Mouse (Mus musculus): Measurements from ENCODE around the gene Mia. TPM values are rescaled to one million over a fixed set of nuclear protein-coding genes. Genes with fewer than 3 reads are reported as not detected.

The Mia gene
- total RNA-seq, 1 experiment, result 12.5 TPM

GRCm38 (mm10) chr7:27164112-27164947, 16.6 kb downstream of the Mia start:
- in situ Hi-C loops (cut with MboI; ENCODE audit: low sequenced_read_pairs in 2 of 2, unreplicated experiment in 2 of 2), result no loop called here
- Histone ChIP-seq H3K36me3 (ENCODE audit: control insufficient read depth, insufficient read depth, low read length, poor library complexity, severe bottlenecking) (peaks cover 4% of the 10 kb centered on the region; the same call in 1 of the 2 replicates), H3K27ac (ENCODE audit: insufficient read depth, low read depth, low read length, poor library complexity, severe bottlenecking) (no peak overlapping the region; the same call in 1 of the 2 replicates), H3K4me3 (ENCODE audit: insufficient read depth in 1 of 2, low read depth in 1 of 2, low read length in 2 of 2, poor library complexity in 1 of 2, severe bottlenecking in 1 of 2) (peak overlapping the region; percentile 72 to 87), H3K4me1 (ENCODE audit: control insufficient read depth in 2 of 2, insufficient read depth in 2 of 2, low read length in 2 of 2, poor library complexity in 1 of 2) (peaks cover 3 to 15% of the 10 kb centered on the region in 2 experiments; a peak in 3 of 4 replicates), H3K9ac (ENCODE audit: insufficient read depth, low read depth, low read length, poor library complexity, severe bottlenecking) (peak overlapping the region; percentile 95), H3K9me3 (ENCODE audit: control insufficient read depth, insufficient read depth, low read depth, low read length) (no peaks in the 10 kb centered on the region)
- no peak for TF ChIP-seq ZC3H11A (IDR thresholded peaks at IDR 0.05; ENCODE audit: borderline replicate concordance, low read depth, low read length)
- TF ChIP-seq HCFC1 (IDR thresholded peaks at IDR 0.05; ENCODE audit: borderline replicate concordance, insufficient read depth, low read length), result peak; percentile 63; the same call in 1 of the 2 replicates
- no peak for DNase-seq (ENCODE audit: low read depth, low spot score)

GRCm38 (mm10) chr7:27163450-27163805, 17.5 kb downstream of the Mia start:
- H3K27ac ChIP-seq (ENCODE audit: insufficient read depth, low read depth, low read length, poor library complexity, severe bottlenecking), result no peak overlapping the region
- H3K9me3 ChIP-seq (ENCODE audit: control insufficient read depth, insufficient read depth, low read depth, low read length), result no peaks in the 10 kb centered on the region
- H3K4me1 ChIP-seq (ENCODE audit: control insufficient read depth in 2 of 2, insufficient read depth in 2 of 2, low read length in 2 of 2, poor library complexity in 1 of 2), result peaks cover 3 to 15% of the 10 kb centered on the region in 2 experiments; a peak in 3 of 4 replicates
- in situ Hi-C loops (cut with MboI; ENCODE audit: low sequenced_read_pairs in 2 of 2, unreplicated experiment in 2 of 2), result no loop called here
- DNase-seq (ENCODE audit: low read depth, low spot score), result no peak
- peaks cover 12% of the 10 kb centered on the region for H3K36me3 ChIP-seq (ENCODE audit: control insufficient read depth, insufficient read depth, low read length, poor library complexity, severe bottlenecking)
- H3K9ac ChIP-seq (ENCODE audit: insufficient read depth, low read depth, low read length, poor library complexity, severe bottlenecking), result no peak overlapping the region
- H3K4me3 ChIP-seq (ENCODE audit: insufficient read depth in 1 of 2, low read depth in 1 of 2, low read length in 2 of 2, poor library complexity in 1 of 2, severe bottlenecking in 1 of 2), result no peak overlapping the region
- TF ChIP-seq ZC3H11A (IDR thresholded peaks at IDR 0.05; ENCODE audit: borderline replicate concordance, low read depth, low read length), result no peak
- TF ChIP-seq ZNF384 (IDR thresholded peaks at IDR 0.05; ENCODE audit: low read depth, low read length), result no peak
- TF ChIP-seq MAFK (IDR thresholded peaks at IDR 0.05; ENCODE audit: insufficient read depth, low read depth, low read length), result no peak
- no peak for TF ChIP-seq HCFC1 (IDR thresholded peaks at IDR 0.05; ENCODE audit: borderline replicate concordance, insufficient read depth, low read length)
- no peak for TF ChIP-seq CHD2 (IDR thresholded peaks at IDR 0.05; ENCODE audit: low read depth, low read length)

GRCm38 (mm10) chr7:27162780-27163449, 18.0 kb downstream of the Mia start:
- no peak overlapping the region for H3K9ac ChIP-seq (ENCODE audit: insufficient read depth, low read depth, low read length, poor library complexity, severe bottlenecking)
- H3K9me3 ChIP-seq (ENCODE audit: control insufficient read depth, insufficient read depth, low read depth, low read length), result no peaks in the 10 kb centered on the region
- H3K4me1 ChIP-seq (ENCODE audit: control insufficient read depth in 2 of 2, insufficient read depth in 2 of 2, low read length in 2 of 2, poor library complexity in 1 of 2), result peaks cover 3 to 15% of the 10 kb centered on the region in 2 experiments; a peak in 3 of 4 replicates
- no peak for DNase-seq (ENCODE audit: low read depth, low spot score)
- in situ Hi-C loops (cut with MboI; ENCODE audit: low sequenced_read_pairs in 2 of 2, unreplicated experiment in 2 of 2), result no loop called here
- H3K4me3 ChIP-seq (ENCODE audit: insufficient read depth in 1 of 2, low read depth in 1 of 2, low read length in 2 of 2, poor library complexity in 1 of 2, severe bottlenecking in 1 of 2), result no peak overlapping the region
- H3K27ac ChIP-seq (ENCODE audit: insufficient read depth, low read depth, low read length, poor library complexity, severe bottlenecking), result no peak overlapping the region
- peaks cover 17% of the 10 kb centered on the region for H3K36me3 ChIP-seq (ENCODE audit: control insufficient read depth, insufficient read depth, low read length, poor library complexity, severe bottlenecking)
- TF ChIP-seq ZNF384 (IDR thresholded peaks at IDR 0.05; ENCODE audit: low read depth, low read length), result no peak
- no peak for TF ChIP-seq ZC3H11A (IDR thresholded peaks at IDR 0.05; ENCODE audit: borderline replicate concordance, low read depth, low read length)
- TF ChIP-seq HCFC1 (IDR thresholded peaks at IDR 0.05; ENCODE audit: borderline replicate concordance, insufficient read depth, low read length), result no peak
- TF ChIP-seq CHD2 (IDR thresholded peaks at IDR 0.05; ENCODE audit: low read depth, low read length), result no peak
- TF ChIP-seq MAFK (IDR thresholded peaks at IDR 0.05; ENCODE audit: insufficient read depth, low read depth, low read length), result no peak

GRCm38 (mm10) chr7:27161744-27162143, 19.2 kb downstream of the Mia start:
- Histone ChIP-seq H3K36me3 (ENCODE audit: control insufficient read depth, insufficient read depth, low read length, poor library complexity, severe bottlenecking) (peaks cover 24% of the 10 kb centered on the region), H3K4me3 (ENCODE audit: insufficient read depth in 1 of 2, low read depth in 1 of 2, low read length in 2 of 2, poor library complexity in 1 of 2, severe bottlenecking in 1 of 2) (no peak overlapping the region), H3K9ac (ENCODE audit: insufficient read depth, low read depth, low read length, poor library complexity, severe bottlenecking) (no peak overlapping the region; the same call in 1 of the 2 replicates), H3K27ac (ENCODE audit: insufficient read depth, low read depth, low read length, poor library complexity, severe bottlenecking) (no peak overlapping the region), H3K9me3 (ENCODE audit: control insufficient read depth, insufficient read depth, low read depth, low read length) (no peaks in the 10 kb centered on the region), H3K4me1 (ENCODE audit: control insufficient read depth in 2 of 2, insufficient read depth in 2 of 2, low read length in 2 of 2, poor library complexity in 1 of 2) (peaks cover 0 to 10% of the 10 kb centered on the region in 2 experiments; a peak in 2 of 4 replicates)
- no peak for DNase-seq (ENCODE audit: low read depth, low spot score)
- in situ Hi-C loops (cut with MboI; ENCODE audit: low sequenced_read_pairs in 2 of 2, unreplicated experiment in 2 of 2), result no loop called here
- TF ChIP-seq ZC3H11A (IDR thresholded peaks at IDR 0.05; ENCODE audit: borderline replicate concordance, low read depth, low read length) (no peak), MAFK (IDR thresholded peaks at IDR 0.05; ENCODE audit: insufficient read depth, low read depth, low read length) (no peak), HCFC1 (IDR thresholded peaks at IDR 0.05; ENCODE audit: borderline replicate concordance, insufficient read depth, low read length) (no peak), ZNF384 (IDR thresholded peaks at IDR 0.05; ENCODE audit: low read depth, low read length) (no peak), CHD2 (IDR thresholded peaks at IDR 0.05; ENCODE audit: low read depth, low read length) (no peak)

Measured in ES-E14 (cell line).